Mouse (Mus musculus) induced T-regulatory cell, adult 2 months (primary cell): ENCODE results near the gene Prkcd.

ENCODE experiments used
- DNase-seq: peaks from one replicate; pipeline ENCODE4 v3.0.0-alpha.2; 2012; ENCODE audit warnings: low read depth

Prkcd gene

GRCm38 (mm10) chr14:30625856-30626726, at the start of gene Prkcd:
Gene Prkcd (minus strand): TSS chr14:30626210.
- peak; percentile 93 for DNase-seq

- peak; percentile 60 for DNase-seq
Measured at GRCm38 (mm10) chr14:30674947-30675346, 48.9 kb upstream of the Prkcd start.

GRCm38 (mm10) chr14:30671986-30672312, 45.9 kb upstream of the Prkcd start:
- DNase-seq, result peak; percentile 90

DNA sequence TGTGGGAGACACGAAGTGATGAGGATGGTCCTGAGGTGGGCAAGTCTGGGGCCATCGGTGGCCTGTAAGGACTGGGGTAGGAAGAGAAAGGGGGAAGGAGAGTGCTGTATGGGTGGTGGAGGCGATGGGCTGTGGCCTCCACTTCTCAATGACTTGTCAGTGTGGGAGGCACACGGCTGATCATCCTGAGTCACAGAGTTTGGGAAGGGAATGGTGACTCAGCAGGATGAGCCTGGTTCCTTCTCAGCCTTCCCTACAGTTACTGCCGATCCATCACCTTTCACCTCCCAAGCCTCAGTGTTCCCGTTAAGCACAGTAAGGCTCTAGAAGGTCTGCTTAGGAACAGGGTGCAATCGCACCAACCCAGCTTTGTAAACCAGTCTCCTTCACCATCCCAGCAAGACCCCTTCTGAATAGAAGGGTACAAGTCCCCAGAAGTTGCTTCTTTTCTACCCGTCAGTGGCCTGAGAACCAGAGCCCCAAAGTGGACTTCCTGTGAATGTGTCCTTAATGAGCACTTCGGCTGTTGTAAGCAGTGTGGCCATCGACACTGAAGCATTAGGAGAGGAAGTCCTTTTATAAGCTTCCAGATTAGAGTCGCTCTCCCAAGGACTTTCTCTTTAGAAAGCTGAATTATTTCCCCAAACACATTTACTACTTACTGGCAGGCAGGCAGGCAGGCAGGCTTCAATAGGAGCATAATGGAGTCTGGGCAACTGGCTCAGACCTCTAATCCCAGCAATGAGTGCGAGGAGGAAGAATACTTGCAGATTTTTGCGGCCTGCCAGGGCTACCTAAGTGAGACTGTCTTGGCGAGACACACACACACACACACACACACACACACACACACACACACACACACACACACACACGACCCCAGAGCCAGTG, 45.3 kb upstream of the Prkcd start:
- no peak for DNase-seq

DNA sequence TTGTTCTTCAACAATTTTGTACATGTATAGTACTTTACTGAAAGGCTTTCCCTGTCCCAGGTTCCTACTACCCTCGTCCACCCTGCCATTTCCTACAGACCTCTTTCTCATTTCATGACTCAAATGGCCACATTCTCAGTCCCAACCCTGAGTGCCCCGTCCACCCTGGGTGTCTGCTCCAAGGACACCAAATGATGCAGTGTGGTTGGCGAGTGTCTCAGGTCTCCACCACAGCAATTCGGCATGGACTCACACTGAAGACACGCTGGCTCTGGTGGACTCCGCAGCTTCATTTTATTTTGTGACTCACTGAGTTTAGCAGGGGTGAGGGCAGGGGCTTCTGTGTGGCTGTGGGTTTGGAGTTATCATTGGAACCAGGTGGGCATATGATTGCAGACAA, 44.2 kb upstream of the Prkcd start:
- no peak for DNase-seq

DNA sequence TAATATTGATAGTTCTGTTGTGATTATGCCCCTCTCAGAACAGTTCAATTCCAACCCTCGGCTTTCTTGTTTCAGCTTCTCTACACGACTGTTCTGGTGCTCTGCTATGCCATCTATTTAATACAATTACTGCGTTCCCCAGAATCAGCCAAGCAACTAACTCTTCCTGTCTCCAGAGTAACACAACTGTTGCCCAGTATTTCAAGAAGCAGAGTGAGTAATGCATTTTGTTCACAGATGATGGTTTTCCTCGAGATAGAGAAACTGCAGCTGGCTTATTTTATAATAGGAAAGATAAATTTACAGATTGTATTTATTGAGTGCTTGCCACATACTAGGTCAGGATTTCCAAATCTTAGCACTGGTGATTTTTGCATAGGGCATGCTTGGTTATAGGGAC, 40.6 kb upstream of the Prkcd start:
- DNase-seq, result no peak

DNA sequence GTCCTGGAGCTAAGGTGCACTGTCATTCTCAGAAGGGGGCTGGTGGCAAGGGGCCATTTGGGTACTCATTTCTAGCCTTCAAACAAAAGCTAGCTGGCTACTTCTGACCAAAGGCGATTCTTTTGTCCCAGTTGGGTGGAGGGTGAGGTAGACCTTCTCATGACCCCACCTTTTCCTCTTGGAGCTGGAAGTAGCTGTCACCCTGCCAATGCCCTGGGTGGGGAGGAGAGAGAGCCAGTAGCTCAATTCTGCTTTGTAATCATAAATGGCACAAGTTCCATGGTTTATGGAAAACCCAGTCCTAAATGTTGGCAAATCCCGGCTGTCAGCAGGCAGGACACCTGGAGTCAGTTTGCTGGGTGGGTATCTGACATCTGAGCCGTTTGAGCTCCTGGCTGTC, 40.1 kb upstream of the Prkcd start:
- DNase-seq, result no peak

DNA sequence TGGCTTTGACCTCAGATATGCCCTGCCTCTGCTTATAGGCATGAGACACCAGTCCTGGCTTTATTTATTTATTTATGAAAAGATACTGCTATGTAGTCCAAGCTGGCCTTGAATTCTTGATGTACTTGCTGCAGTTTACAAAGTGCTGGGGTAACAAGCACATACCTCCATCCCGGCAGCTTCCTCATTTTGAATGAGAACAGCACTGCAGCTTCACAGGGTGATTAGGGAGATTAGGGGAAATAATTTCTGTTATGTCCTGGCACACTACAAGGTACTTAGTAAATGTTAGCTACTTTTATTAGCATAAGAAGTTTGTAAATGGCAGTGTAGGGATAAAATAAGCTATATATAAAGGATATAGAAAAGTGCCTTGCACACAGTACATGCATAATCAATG, 29.5 kb upstream of the Prkcd start:
- DNase-seq, result no peak

DNA sequence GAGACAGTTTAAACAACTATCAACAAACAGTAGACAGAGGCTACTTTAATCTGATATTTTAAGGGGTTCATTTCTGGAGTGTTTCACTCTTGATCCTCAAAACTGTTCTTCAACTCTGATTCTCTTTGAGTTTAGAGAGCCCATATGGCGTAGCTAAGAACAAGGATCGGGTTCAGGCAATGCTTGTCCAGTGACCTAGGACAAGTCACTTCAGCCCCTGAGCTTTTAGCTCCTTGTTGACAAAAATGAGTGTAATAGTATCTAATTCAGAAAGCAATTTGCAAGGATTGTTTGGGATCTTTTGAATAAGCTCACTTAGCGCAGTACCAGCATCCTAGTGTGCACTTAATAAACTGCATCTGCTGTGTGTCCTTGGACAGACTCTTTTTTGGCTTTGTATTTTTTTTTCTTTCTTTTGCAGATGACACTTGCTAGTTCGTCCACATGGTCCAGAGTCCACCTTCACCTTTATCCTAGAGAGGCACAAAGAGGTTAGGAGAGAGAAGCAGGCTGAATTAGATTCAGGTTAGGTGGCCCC, 28.8 kb upstream of the Prkcd start:
- no peak for DNase-seq

DNA sequence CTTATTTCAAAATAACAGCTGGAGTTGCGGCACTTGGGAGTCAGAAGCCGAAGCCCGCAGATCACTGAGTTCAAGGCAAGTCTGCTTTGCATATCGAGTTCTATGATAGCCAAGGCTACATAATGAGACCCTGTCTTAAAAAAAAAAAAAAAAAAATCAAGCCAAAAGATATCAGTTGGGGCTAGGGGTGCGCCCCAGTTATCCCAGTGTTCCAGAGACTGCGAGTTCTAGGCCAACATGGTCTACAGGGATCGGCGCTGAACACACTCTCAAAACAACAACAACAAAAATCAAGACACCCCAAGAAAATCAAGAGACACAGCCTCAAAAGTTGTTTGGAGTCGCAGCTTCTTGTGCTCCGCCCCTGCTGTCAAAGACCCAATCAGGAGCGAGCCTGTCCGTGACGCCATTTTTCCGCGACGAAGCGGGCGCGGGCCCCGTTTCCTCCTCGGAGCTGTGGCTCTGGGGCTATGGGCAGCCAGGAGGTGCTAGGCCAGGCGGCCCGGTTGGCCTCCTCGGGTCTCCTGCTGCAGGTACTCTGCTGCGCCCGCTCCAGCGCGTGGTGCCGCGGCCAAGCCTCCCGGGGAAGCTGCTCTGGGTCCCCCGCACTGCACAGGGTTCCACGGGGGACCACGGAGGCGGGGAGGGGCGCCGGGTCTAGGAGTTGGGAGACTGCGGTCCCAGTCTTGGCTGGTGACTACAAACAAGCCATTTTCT, 28.1 kb upstream of the Prkcd start, which contains the start of gene Rft1:
TSS of gene Rft1 (plus strand) at position 418 of the 717 bp plus-strand sequence.
- peak; percentile 98 for DNase-seq

DNA sequence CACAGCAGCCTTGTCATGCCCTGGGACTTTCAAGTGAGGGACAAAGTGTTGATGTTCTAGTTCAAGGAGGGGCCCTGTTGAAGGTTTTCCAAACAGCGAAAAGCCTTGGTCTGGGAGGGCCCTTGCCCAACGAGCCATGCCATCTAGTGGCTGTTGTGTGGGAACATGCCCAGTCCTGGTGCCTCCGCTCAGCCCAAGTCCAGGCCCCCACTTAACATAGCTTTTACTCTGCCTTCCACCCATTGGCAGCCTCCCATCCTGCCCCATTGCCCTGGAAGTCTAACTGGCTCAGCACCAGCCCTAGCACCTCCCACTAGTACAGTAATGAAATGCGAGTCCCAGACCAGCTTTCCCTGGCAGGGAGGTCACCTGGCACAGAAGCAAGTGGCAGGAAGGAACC, 25.0 kb upstream of the Prkcd start:
- DNase-seq, result no peak

GRCm38 (mm10) chr14:30649745-30650144, 23.7 kb upstream of the Prkcd start:
- no peak for DNase-seq

DNA sequence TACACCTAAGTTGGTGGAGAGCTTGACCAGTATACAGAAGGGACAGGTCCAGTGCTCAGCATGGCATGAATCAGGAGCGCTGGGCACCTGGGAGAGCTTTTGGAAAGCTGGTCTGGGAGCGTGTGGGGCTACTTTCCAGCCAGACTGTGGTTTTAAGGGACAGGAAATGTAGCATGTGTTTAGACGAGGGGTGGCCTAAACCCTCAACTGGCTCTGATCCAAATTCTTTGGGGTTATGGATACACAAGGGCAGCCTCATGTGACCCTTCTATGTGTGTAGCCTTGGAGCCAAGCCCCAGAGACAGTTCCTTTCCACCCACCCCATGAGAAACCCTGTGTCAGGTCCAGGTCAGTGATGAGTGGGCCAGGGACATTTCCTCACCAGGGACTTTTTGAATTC, 22.5 kb upstream of the Prkcd start:
- no peak for DNase-seq

DNA sequence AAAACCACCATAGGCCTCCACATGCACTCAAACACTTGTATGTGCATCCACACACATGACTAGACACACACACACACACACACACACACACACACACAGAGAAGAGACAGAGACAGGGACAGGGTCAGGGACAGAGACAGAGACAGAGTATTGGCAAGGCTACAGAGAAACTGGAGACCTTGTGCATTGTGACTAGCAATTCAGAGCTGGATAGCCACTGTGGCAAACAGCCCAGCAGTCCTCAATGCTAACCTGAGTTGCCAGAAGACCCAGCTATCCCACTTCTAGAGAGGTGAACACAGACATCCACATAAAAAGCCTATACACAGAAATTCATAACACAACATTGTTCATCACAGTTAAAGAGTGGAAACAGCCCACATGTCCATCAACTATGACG, 20.5 kb upstream of the Prkcd start:
- no peak for DNase-seq

GRCm38 (mm10) chr14:30645066-30645465, 19.1 kb upstream of the Prkcd start:
- no peak for DNase-seq

GRCm38 (mm10) chr14:30644026-30644425, 18.0 kb upstream of the Prkcd start:
- DNase-seq, result no peak

DNA sequence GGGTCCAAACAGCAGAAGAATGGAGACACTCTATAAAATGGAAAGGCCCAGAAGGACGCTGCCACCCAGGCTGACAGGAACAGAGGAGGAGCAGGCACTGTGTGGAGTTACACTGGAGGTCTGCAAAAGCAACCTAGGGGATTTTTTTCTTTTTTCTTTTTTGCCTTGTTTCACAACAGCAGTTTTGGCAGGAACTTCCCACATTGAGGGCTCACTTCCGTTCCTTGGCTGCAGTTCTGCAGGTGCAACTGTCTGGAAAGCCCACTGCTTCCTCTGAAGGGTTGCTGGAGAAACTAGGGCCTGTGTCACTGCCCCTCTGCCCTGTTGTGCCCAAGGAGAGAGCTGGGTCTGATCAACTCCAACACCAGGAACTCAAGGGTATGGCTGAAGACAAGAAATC, 15.7 kb upstream of the Prkcd start:
- no peak for DNase-seq

GRCm38 (mm10) chr14:30638686-30639085, 12.7 kb upstream of the Prkcd start:
- DNase-seq, result no peak

DNA sequence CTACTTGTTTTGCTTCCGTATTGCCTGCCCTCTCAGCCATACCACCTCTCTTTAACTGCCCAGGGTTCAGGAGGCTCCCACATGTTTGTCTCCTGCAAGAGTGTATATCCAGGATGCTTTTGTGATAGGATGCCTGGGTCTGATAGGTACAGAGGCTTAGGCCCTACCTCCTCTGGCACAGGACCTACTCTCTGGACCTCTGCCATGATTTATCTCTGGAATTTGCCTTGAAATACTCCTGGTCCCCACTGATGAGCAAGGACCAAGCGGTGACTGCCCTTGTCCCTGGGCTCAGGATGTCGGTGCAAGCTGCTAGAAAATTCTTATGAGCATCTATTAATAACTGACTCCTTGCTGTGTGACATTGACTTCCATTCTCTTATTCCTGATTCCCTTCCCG, 12.0 kb upstream of the Prkcd start:
- DNase-seq, result no peak

DNA sequence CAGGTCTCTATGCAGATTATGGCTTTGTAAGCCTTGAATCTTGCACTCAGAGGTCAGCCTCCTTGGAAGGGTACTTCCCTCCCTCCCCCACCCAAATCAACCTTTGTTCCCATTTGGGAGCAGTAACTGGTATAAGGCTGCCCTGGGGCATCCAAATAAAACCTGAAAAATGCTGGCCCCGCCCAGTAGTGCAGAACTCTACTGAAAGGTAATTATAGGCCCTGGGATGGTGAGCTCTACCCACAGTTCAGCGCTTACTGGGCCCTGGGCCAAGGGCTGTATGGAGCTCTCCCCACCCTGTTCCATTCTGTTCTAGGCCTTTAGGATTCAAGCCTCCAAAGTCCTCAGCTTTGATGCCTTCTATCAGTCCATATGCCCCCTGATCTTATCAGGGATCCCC, 11.1 kb upstream of the Prkcd start:
- no peak for DNase-seq

DNA sequence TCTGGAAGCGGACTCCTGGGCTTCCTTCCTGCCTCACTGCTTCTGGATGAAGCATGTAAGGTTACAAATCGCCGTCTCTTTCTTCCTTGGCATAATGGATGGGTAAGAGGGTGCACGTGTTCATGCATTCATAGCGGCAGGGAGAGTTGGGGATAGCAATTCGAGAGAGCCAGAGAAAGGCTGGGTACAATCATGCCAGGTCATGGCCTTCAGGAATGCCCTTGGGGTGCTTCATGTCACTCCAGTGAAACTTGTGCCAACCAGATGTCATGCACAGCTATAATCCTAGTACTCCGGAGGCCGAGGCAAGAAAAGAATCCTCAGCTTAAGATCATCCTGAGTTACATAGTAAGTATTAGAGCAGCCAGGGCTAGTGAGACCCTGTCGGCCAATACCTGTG, 10.5 kb upstream of the Prkcd start:
- DNase-seq, result no peak

GRCm38 (mm10) chr14:30635219-30635910, 9.4 kb upstream of the Prkcd start:
- DNase-seq, result no peak
